Mouse (Mus musculus): ENCODE measurements around the gene Midn.

DNA sequence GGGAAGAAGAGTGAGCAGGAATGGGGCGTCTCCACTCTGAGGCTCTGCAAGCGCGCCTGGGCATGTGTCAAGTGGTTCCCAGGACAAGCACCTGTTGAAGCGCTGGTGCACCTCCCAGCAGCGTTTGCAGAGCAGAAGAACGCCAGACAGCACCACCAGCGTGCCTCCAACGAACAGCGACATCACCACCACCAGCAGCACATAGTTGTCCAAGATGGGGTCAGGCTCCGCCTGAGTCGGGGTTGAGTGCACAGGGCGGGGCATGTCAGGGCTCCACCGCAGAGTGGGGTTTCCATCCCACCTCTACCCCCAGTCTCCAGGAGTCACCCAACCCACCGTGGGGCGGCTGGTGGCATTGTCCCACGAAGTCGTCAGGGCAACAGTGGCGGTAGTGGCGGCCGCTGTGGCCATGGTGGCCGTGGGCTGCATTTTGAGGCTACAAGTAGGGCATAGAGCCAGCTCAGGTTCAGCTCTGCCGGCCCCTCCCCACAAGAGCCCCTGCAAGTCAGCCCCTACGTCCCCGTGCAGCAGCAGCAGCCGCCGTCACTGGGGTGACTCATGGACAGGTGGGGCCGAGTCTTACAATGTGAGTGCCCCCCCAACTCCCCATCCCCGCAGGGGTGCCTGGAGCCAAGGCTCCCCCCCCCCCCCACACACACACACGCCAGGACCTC lies 11.0 kb upstream of the Midn start:
- no peak for TF ChIP-seq CTCF (IDR thresholded peaks at IDR 0.05; ENCODE audit: extremely low read depth, insufficient read length, insufficient replicate concordance, low read depth, low read length)
- TF ChIP-seq POLR2A (IDR thresholded peaks at IDR 0.05; ENCODE audit: low read depth, low read length), result no peak
